Mouse (Mus musculus) cortical plate, adult 2 months (tissue): Measurements from ENCODE around the gene Zdhhc14.

Source experiments
- CTCF ChIP-seq: fragments of 200-500 bp; IDR thresholded peaks from 2 replicates; pipeline ENCODE4 v1.5.1; 2011; ENCODE audit warnings: mild to moderate bottlenecking, control low read depth, low read length; ENCODE audit not compliant: insufficient read depth; ENCODE audit errors: extremely low read depth
- POLR2A ChIP-seq: fragments of 200-500 bp; IDR thresholded peaks from 2 replicates; pipeline ENCODE4 v1.6.1; 2011; ENCODE audit warnings: mild to moderate bottlenecking, low read length, control low read depth; ENCODE audit not compliant: insufficient read depth; ENCODE audit errors: extremely low read depth

GRCm38 (mm10) chr17:5475960-5476725, 16.2 kb upstream of the Zdhhc14 start:
- TF ChIP-seq CTCF (no peak), POLR2A (no peak)
